Mouse (Mus musculus) kidney, adult 9 months (tissue): ENCODE measurements at regions not wholly inside any gene's neighbourhood (a gene's known extent, or its start where the extent isn't known, plus 50 kb on each side); places are given as distances from the start of the nearest gene placed in this dataset.

Source experiments
- DNase-seq: peaks from one replicate; pipeline ENCODE4 v3.0.0; 2022

DNA sequence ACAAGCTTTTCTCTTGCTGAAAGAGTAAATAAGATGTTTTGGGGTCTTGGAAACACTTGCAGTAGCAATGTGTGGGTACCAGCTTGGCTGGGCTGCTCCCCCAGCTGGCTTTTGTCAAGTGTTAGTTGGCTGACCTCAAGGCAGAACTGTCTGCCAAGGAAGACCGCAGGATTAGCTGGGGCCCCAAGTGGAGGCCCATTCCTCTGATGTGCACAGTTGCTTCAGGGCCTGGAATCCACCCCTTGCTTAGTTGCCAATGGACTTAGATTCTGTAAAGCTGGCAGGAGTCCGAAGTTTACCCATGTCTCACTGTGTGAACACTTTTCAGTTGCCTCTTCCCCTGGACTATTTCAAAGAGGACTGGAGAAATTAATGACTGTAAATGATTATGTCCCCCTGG lies 57.8 kb upstream of the Rmdn2 start:
- no peak for DNase-seq

DNA sequence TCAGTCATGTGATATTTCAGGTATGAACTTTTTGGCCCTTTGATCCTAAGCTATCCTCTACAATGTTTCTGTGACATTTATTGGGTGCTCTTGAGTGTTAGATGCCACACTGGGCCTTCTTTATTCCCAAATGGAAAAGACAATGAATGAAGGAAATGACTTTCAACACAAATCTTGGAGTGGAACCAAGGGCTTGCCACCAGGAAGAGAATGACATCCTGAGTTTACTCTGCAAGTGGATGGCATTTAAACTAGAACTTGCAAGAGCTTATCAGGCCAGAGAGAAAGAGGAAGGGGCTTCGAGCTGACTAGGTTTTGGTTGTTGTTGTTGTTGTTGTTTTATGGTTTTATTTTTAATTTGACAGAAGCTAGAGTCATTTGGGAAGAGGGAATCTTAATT lies 56.1 kb upstream of the Rmdn2 start:
- DNase-seq: no peak
